Mouse (Mus musculus) testis, adult 2 months (tissue): ENCODE data around the gene Dock10.

Experiments
- CTCF ChIP-seq: fragments of 200-500 bp; IDR thresholded peaks from 2 replicates; pipeline ENCODE4 v1.5.1; 2012; ENCODE audit warnings: low read depth, mild to moderate bottlenecking, inconsistent platforms, low read length, moderate library complexity; ENCODE audit not compliant: control insufficient read depth, insufficient read depth, insufficient replicate concordance
- POLR2A ChIP-seq: fragments of 200-500 bp; IDR thresholded peaks from 2 replicates; pipeline ENCODE4 v1.6.1; 2012; ENCODE audit warnings: low read depth, mild to moderate bottlenecking, inconsistent platforms, low read length, moderate library complexity; ENCODE audit not compliant: control insufficient read depth

DNA sequence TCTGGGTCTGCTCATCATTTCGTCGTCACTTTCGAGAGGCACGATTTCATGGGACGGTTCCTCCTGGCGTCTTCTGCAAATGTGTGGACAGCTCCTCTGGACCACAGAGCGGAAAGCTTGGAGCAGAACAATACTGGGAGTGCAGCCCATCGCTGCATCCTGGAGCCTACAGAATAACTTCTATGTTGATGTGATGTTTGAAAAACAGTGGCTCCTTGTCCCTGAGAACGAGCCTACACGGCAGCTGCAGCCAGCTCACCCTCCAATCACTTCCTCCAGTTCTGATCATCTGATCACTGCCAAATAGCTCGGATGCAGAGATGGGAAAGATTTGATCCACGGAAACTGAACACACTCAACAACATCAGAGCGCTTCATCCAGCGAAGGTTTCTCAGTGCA lies 49.0 kb downstream of the Dock10 start:
- TF ChIP-seq CTCF: no peak
- TF ChIP-seq POLR2A: no peak
